Mouse (Mus musculus): ENCODE measurements around the gene Ablim1.

DNA sequence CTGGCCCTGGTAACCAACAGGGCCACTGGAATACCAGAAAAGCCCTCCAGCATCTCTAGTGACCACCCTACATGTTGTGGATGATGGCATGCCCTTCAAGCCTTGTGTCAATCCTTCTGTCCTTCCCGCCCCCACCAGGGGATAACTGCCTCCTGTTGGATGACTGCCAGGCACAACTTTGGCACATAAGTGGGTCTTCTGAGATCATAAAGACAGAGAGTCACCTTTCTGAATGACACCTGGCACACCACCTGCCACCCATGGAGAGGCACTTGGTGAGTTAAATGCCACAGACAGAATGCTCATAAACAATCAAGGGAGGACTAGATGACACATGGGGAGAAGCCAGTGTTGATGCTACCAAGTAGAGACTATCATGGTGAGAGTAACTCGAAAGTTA lies 78.8 kb downstream of the Ablim1 start:
- TF ChIP-seq CTCF (IDR thresholded peaks at IDR 0.05; ENCODE audit: borderline replicate concordance, insufficient read depth, low read depth, low read length): no peak
- no peak for TF ChIP-seq POLR2A (IDR thresholded peaks at IDR 0.05; ENCODE audit: borderline replicate concordance, insufficient read depth, low read length)

Measured in cerebellum, adult 2 months (tissue).